Mouse (Mus musculus): ENCODE measurements around the gene Arid3b.

- TF ChIP-seq POLR2A (IDR thresholded peaks at IDR 0.05; ENCODE audit: borderline replicate concordance, control insufficient read depth, low read depth, low read length) (no peak), CTCF (IDR thresholded peaks at IDR 0.05; ENCODE audit: control insufficient read depth, insufficient read depth, low read length) (no peak)
Measured at GRCm38 (mm10) chr9:57833762-57834471, 2.7 kb downstream of the Arid3b start.
